Mouse (Mus musculus) lung, embryonic 15.5 days (tissue): ENCODE measurements around the gene Itgb7. TPM values are rescaled to one million over a fixed set of nuclear protein-coding genes. Genes with fewer than 3 reads are reported as not detected.

Experiments
- ATAC-seq: fragments of 200-750 bp; cut with Nextera tagmentation; 2 replicates; pipeline ENCODE4 v1.8.0; 2017; ENCODE audit warnings: moderate number of reproducible peaks, borderline replicate concordance; ENCODE audit not compliant: low FRiP score, low TSS enrichment; ENCODE audit errors: extremely low read depth
- H3K27ac ChIP-seq: fragments of 300-500 bp; sonication (generic); 2 replicates; pipeline ENCODE4 v1.5.1; 2015; ENCODE audit warnings: moderate library complexity, mild to moderate bottlenecking, inconsistent platforms
- H3K27me3 ChIP-seq: fragments of 300-500 bp; sonication (generic); 2 replicates; pipeline ENCODE4 v1.6.1; 2015; ENCODE audit warnings: inconsistent platforms
- H3K36me3 ChIP-seq: fragments of 300-500 bp; sonication (generic); 2 replicates; pipeline ENCODE4 v1.6.1; 2015; ENCODE audit warnings: inconsistent platforms
- H3K4me1 ChIP-seq: fragments of 300-500 bp; sonication (generic); 2 replicates; pipeline ENCODE4 v1.6.1; 2015; ENCODE audit warnings: inconsistent platforms
- H3K4me2 ChIP-seq: fragments of 300-500 bp; sonication (generic); 2 replicates; pipeline ENCODE4 v1.6.1; 2015; ENCODE audit warnings: inconsistent platforms, mild to moderate bottlenecking, moderate library complexity
- H3K4me3 ChIP-seq: fragments of 300-500 bp; sonication (generic); 2 replicates; pipeline ENCODE4 v1.5.1; 2015; ENCODE audit warnings: mild to moderate bottlenecking, inconsistent platforms
- H3K9ac ChIP-seq: fragments of 300-500 bp; sonication (generic); 2 replicates; pipeline ENCODE4 v1.6.1; 2015; ENCODE audit warnings: inconsistent platforms
- H3K9me3 ChIP-seq: fragments of 300-500 bp; sonication (generic); 2 replicates; pipeline ENCODE4 v1.6.1; 2016; ENCODE audit warnings: inconsistent platforms
- WGBS: fragments of 180-500 bp; shearing (Covaris S2); methylation state at CpG from one replicate; pipeline ENCODE4 v1.1.7; 2015; 5-methylcytosine and 5-hydroxymethylcytosine counted together
- polyA plus RNA-seq: library from polyadenylated mRNA; unstranded; fragments of >200 nt; fragmentation: Nextera tagmentation; extraction: Ambion mirVana; gene quantifications from 2 replicates; pipeline ENCODE4 v1.2.1, GENCODE M21; 2015

The Itgb7 gene
- polyA plus RNA-seq, 1 experiment from 2014 or later, result 3.2 TPM

DNA sequence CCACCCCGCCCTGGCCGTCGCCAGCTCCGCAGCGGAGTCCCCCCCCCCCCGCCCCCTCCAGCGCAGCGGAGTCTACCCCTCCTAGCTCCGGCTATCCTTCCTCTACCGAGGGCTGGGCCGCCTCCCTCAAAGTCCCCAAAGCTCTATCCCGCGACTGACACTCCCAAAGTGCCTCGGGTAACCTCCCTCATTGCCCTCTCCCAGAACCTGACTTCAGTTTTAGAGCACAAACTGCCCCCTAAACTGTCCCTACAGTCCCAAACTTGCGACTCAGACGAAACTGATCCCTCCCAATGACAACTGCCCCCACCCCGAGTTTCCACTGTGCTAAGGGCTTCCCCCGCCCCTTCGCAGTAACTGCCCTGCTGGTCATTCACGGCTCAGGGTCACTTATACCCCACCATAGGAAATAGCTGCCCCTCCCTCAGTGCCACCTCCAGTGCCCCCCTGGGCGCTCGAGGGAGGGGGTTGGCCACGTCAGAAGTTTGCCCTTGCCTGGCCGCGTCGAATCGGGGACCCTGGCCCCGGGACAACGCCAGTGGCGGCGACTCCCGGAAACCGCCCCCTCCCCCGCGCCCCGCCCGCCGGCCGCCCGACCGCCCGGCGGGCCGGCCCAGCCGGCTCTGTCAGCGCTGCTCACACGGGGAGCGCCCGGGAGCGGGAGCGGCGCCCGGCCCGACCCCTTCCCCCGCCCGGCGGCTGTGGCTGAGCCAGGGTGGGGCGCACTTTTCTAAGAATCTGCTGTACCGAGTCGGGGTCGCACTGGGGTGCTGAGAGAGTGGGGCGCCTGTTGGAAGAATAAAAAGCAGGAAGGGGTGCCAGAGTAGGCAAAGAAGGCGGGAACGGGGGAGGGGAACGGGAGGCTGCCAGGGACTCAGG lies 15.7 kb upstream of the Itgb7 start:
- Histone ChIP-seq H3K27me3 (no peaks in the 10 kb centered on the region), H3K9me3 (no peaks in the 10 kb centered on the region), H3K36me3 (peaks cover 17% of the 10 kb centered on the region; the same call in 1 of the 2 replicates), H3K27ac (peak overlapping the region; percentile 100), H3K4me2 (peak overlapping the region; percentile 87), H3K4me3 (peak overlapping the region; percentile 56), H3K4me1 (peaks cover 76% of the 10 kb centered on the region), H3K9ac (peak overlapping the region; percentile 52)
- WGBS, result under 1% methylated on average over 57 of the region's 65 CpGs
- ATAC-seq, result peak; percentile 56

DNA sequence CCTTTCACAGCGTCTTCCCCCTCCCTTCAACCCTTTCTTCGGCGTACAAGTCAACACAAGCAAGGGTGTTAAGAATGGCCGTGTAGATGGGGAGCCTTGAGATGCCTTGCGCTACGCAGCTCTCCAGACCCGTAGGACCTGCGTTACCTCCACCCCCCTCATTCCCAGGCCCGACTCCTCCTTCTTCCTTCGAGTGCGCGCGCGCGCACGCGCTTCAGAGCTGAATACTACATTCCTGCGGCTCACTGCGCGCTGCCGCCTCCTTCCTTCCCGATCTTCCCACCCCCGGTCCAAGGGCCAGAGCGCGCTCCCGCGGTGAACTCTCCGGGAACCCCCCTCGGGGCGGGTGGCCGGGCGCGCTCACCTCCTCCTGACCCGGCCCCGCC lies 15.1 kb upstream of the Itgb7 start:
- WGBS, result 0% methylated on average over 31 of the region's 35 CpGs
- peaks cover 13% of the 10 kb centered on the region; the same call in 1 of the 2 replicates for H3K36me3 ChIP-seq
- H3K4me1 ChIP-seq, result peaks cover 75% of the 10 kb centered on the region
- H3K4me2 ChIP-seq, result peak overlapping the region; percentile 87
- no peaks in the 10 kb centered on the region for H3K27me3 ChIP-seq
- peak overlapping the region; percentile 58 for H3K9ac ChIP-seq
- peak; percentile 75 for ATAC-seq
- peak overlapping the region; percentile 100 for H3K27ac ChIP-seq
- peak overlapping the region; percentile 56 for H3K4me3 ChIP-seq
- no peaks in the 10 kb centered on the region for H3K9me3 ChIP-seq

DNA sequence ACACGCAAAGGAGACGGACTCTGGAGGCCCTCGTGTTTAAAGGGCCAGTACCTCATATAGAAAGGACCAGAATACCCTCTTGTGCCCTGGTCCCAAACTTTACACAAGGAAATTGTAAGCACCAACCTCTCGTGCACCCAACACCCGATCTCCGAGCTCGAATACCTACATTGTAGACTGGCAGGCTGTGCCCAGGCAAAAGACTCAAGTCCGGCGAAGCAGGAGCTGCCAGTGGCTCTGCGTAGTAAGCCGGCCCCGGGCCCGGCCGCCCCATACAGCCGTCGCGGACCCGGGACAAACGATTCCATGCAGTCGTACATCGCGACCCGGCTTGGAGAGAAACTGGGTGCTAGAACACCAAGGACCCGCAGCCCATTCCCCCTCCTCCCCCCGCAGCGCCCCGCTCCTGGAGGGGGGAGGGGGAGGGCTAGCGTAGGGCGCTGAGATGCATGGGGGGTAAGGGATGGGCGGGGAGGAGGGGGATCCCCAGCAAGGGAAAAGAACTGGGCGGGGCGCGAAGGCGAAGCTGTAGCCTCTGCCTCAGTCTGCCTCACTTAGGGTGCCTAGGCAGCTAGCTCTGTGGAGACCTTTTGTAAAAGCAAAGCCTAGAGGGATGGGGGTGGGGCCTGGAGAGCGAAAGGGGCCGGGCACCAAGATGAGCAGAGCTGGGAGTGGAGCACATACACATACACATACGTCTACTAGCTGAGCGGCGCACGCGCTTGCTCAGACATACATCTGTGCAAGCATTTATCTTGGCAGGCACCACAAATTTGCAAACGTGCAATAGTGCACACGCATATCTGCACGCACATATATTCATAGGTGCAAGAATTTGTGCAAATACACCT lies 14.4 kb upstream of the Itgb7 start:
- peak; percentile 69 for ATAC-seq
- H3K9ac ChIP-seq, result peak overlapping the region; percentile 58
- WGBS, result 1% methylated on average over 36 of the region's 44 CpGs
- H3K4me2 ChIP-seq, result peak overlapping the region; percentile 87
- H3K4me1 ChIP-seq, result peaks cover 67% of the 10 kb centered on the region
- H3K27ac ChIP-seq, result peak overlapping the region; percentile 100
- peak overlapping the region; percentile 56 for H3K4me3 ChIP-seq
- no peaks in the 10 kb centered on the region for H3K27me3 ChIP-seq
- peaks cover 8% of the 10 kb centered on the region; the same call in 1 of the 2 replicates for H3K36me3 ChIP-seq
- H3K9me3 ChIP-seq, result no peaks in the 10 kb centered on the region

DNA sequence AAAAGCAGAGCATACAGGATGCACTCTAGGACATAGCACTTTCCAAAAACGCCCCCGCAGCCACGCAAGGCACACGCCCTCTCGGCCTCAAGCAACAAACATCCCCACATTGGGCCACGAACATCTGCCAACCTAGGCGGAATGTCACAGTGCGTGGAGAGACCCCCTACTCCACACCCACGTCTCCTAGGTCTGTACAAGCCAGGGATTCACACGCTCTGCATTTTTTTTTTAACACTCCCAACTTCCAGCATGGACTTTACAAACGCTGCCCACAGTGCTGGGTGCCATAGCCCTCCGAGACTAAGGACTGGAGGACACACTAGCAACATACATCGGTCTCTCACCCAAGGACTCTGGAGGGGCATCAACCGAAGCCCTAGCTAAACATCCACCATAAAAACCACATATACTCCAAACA lies 13.7 kb upstream of the Itgb7 start:
- peak overlapping the region; percentile 58 for H3K9ac ChIP-seq
- H3K4me3 ChIP-seq, result peak overlapping the region; percentile 56
- WGBS, result 5% methylated on average over 14 of the region's 14 CpGs
- peaks cover 61% of the 10 kb centered on the region for H3K4me1 ChIP-seq
- H3K36me3 ChIP-seq, result peaks cover 4% of the 10 kb centered on the region; the same call in 1 of the 2 replicates
- no peaks in the 10 kb centered on the region for H3K27me3 ChIP-seq
- peak overlapping the region; percentile 87 for H3K4me2 ChIP-seq
- ATAC-seq, result no peak
- H3K27ac ChIP-seq, result peak overlapping the region; percentile 100
- H3K9me3 ChIP-seq, result no peaks in the 10 kb centered on the region

DNA sequence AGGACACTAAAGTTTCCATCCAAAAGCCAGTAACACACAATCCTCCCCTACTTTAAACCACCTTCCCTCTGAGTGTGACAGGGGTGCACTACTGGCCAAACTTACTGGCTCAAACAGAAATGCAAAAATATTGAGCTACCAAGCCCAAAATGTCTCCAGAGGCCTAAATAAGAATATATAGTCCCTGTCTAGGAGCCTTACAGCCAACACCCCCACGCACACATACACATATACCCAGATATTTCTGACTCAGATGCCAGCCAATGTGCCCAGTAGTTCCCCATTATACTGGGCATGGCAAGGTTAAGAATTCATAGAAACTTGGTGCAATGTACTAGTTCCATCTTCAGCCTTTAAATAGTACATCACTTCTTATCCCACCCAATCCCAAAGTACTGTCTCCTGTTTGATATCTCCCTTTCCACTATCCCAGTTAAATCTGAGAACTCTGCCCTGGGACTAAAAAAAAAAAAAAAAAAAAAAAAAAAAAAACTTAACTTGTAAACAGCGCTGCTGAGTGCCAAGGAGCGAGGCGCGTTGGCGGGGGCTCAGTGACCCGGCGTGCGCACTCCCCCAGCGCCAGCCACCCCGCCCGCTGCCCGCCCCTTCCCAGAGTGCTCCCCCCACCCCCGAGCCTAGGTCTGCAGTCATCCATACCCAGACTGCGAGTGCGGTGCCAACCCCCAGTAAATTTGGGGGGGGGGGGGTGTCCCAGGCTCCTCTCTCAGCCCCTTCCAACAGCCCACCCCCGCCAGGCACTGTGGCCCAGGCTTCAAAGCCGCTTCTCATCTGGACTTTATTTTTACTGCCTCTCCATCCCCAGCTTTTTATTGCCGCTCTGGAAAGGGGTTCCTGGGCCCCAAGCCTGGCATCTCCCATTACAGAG lies 12.8 kb upstream of the Itgb7 start:
- ATAC-seq, result no peak
- Histone ChIP-seq H3K27me3 (no peaks in the 10 kb centered on the region), H3K9ac (peak overlapping the region; percentile 58), H3K36me3 (peaks cover 5% of the 10 kb centered on the region; the same call in 1 of the 2 replicates), H3K4me2 (peak overlapping the region; percentile 87), H3K4me3 (peak overlapping the region; percentile 56), H3K27ac (peak overlapping the region; percentile 100), H3K9me3 (no peaks in the 10 kb centered on the region), H3K4me1 (peaks cover 57% of the 10 kb centered on the region)
- WGBS, result 8% methylated on average over 19 of the region's 19 CpGs

DNA sequence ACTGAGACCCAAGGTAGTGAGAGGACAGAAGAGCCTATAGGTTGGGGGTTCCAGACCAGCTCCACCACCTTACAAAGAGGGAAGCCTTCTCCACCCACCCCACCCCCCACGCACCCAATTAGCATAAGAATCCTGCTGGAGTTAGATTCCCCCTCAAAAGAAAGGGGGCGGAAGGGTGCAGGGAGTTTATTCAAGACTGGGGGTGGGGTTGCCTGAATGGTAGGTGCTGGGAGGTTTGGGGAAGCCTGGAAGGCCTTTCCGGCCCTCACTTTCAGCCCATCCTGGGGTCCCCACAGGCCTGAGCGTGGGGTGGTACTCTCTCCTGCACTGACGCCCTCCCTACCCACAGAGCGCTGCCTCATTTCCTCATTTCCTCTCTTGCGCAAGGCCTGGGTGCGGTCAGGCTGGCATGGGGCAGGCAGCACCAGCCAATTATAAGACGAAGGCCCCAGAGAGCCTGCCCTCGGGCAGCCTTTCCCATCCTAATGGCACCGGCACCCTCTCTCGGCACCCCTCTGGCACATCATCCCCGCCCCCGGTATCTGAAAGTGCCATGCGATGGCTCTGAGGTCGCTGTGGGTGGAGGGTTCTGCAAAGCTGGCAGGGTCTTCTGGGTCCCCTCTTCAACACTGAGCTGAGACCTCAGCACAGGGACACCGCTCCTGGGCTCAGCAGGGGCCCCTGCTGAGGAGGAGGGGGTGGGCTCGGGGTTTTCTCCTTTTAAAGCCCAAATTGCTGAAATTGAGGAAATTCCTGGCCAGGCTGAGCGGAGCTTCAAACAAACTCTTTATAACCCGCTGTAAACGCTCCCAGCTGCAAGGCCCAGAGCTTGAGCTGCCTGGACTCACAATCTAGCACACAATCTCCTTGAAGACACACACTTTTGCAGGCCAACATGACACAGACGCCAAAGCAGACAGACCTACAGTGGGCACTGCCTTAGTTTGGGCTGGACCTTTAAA lies 11.8 kb upstream of the Itgb7 start:
- Histone ChIP-seq H3K27me3 (no peaks in the 10 kb centered on the region), H3K9me3 (no peaks in the 10 kb centered on the region), H3K9ac (peak overlapping the region; percentile 58), H3K27ac (peak overlapping the region; percentile 100), H3K4me3 (peak overlapping the region; percentile 56), H3K4me2 (peak overlapping the region; percentile 87), H3K36me3 (peaks cover 11% of the 10 kb centered on the region), H3K4me1 (peaks cover 50% of the 10 kb centered on the region)
- WGBS, result 16% methylated on average over 22 of the region's 22 CpGs
- ATAC-seq, result no peak

DNA sequence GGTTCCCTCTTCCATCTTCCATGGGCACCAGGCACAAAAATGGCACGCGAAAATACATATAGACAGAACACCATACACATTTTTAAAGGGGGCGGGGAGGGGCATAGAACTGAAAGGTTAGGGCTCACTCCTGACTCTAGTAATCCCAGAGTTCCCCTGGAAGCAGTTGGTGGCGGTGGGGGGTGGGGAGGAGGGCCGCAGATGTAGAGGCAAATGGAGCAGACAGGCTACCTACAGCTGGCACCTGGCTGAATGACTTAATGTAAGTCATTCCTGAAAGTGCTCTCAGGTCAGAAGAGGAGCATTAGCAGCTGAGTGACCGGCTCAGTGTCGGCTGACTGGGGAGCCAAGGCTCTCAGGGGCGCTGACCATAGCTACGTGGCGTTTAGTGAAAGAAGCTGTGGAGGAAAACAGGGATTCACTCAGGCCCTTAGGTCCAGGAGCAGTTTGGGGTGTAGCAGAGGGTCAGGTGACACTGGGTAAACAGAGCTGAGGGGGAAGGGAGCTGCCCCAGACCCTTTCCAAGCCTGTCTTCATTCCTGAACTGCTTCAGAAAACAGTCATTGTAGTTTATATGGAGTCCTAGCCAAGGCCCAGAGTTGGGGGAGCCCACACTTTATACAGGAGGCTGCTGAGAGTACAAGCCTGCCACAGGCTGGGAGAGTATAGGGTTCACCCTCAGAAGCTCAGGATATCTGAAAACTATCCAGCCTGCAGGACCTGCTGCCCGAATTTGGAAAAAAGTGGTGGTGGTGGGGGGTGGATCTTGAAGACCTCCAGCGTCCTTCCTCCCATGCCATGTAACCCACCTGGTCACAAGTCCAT lies 10.9 kb upstream of the Itgb7 start:
- Histone ChIP-seq H3K4me2 (peak overlapping the region; percentile 87), H3K36me3 (peaks cover 20% of the 10 kb centered on the region), H3K4me3 (peak overlapping the region; percentile 56), H3K27me3 (no peaks in the 10 kb centered on the region), H3K27ac (peak overlapping the region; percentile 100), H3K9ac (peak overlapping the region; percentile 58), H3K9me3 (no peaks in the 10 kb centered on the region), H3K4me1 (peaks cover 46% of the 10 kb centered on the region)
- ATAC-seq, result no peak
- WGBS, result 43% methylated on average over 12 of the region's 12 CpGs

DNA sequence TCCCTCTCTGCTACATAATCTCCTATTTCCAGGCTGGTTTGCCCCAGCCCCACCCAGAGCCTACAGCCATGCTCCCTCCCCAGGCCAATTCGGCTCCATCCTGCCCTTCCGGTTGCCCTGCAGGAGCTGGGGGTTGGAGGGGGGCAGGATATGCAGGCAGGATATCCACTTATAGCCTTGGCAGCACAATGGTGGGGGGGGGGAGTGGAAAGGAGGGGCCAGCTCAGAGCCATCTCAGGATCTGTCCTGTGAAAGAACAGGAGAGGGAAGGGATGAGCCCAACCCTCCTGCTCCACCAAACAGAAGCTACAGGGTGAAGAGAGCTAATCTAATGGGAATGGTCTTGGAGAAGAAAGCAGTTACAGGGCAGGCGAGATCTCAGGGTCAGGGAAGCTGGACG lies 8.9 kb upstream of the Itgb7 start:
- Histone ChIP-seq H3K36me3 (peaks cover 35% of the 10 kb centered on the region), H3K4me2 (no peak overlapping the region), H3K9me3 (no peaks in the 10 kb centered on the region), H3K27ac (peak overlapping the region; percentile 37), H3K4me1 (peaks cover 49% of the 10 kb centered on the region), H3K9ac (no peak overlapping the region), H3K27me3 (no peaks in the 10 kb centered on the region), H3K4me3 (no peak overlapping the region)
- no peak for ATAC-seq
- 65% methylated on average over 4 of the region's 4 CpGs for WGBS

DNA sequence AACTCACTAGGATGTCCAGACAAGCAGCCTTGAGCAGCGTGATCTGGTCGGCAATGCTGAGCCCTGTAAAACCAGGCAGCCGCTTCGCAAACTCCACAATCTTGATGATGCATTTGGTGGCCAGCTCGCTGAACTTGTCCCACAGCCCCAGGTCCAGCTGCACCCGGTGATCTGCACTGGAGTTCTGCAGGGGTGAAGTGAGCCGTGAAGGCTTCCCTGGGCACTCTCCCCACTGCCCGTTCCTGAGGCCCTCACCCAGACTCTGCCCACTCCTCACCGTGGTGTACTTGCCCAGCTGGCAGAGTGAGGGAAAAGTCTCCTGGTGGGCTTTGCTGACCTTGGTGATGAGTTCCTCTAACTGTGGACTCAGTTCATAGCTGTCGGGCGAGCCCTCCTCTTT lies 8.1 kb upstream of the Itgb7 start:
- Histone ChIP-seq H3K36me3 (peaks cover 43% of the 10 kb centered on the region), H3K4me2 (no peak overlapping the region), H3K27me3 (no peaks in the 10 kb centered on the region), H3K27ac (peak overlapping the region; percentile 42; the same call in 1 of the 2 replicates), H3K9ac (no peak overlapping the region), H3K4me3 (no peak overlapping the region), H3K4me1 (peaks cover 49% of the 10 kb centered on the region), H3K9me3 (no peaks in the 10 kb centered on the region)
- no peak for ATAC-seq
- WGBS, result 72% methylated on average over 11 of the region's 11 CpGs

DNA sequence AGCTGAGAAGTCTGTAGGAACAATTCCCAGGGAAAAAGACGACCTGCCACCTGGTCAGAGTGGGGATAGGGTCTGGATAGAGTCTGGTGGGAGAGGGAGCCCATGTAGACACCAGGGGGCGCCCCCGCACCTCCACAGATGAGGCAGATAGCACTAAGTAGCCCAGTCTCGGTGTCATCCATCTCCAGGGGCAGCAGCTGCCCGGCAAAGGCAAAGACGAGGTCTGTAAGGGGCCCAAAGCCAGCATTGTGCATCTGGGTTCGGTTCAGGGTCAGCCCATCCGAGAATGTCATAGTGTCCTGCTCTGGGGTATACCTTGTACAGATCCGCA lies 7.5 kb upstream of the Itgb7 start:
- Histone ChIP-seq H3K9ac (no peak overlapping the region), H3K4me3 (no peak overlapping the region), H3K4me1 (peaks cover 48% of the 10 kb centered on the region), H3K9me3 (no peaks in the 10 kb centered on the region), H3K27me3 (no peaks in the 10 kb centered on the region), H3K4me2 (no peak overlapping the region), H3K27ac (peak overlapping the region; percentile 42; the same call in 1 of the 2 replicates), H3K36me3 (peaks cover 47% of the 10 kb centered on the region)
- 0 out of 2 replicates have a peak, but pooled peaks have one; percentile 13 for ATAC-seq
- WGBS, result 5% methylated on average over 9 of the region's 9 CpGs
